Mouse (Mus musculus) adrenal gland, postnatal 14 days (tissue): ENCODE results near the gene Nsl1. TPM values are rescaled to one million over a fixed set of nuclear protein-coding genes. Genes with fewer than 3 reads are reported as not detected.

Experiments
- DNase-seq: peaks from one replicate; pipeline ENCODE4 v3.0.0; 2021; ENCODE audit warnings: mixed read lengths
- total RNA-seq: library from RNA; stranded (reverse); gene quantifications from 2 replicates; pipeline ENCODE4 v1.2.3, GENCODE M21; 2021

Gene Nsl1
- total RNA-seq, 1 experiment from 2014 or later, result 2.2 TPM

GRCm38 (mm10) chr1:191095019-191095418 lies 32.2 kb downstream of the Nsl1 start:
- DNase-seq, result no peak

GRCm38 (mm10) chr1:191096871-191097681 lies 34.3 kb downstream of the Nsl1 start:
- DNase-seq, result no peak

- peak; percentile 69 for DNase-seq
These were observed 35.3 kb downstream of the Nsl1 start, which contains the start of gene Batf3 for GRCm38 (mm10) chr1:191097802-191098747. TSS of gene Batf3 (plus strand) at chr1:191097847.

- DNase-seq, result no peak
These were observed 36.3 kb downstream of the Nsl1 start for GRCm38 (mm10) chr1:191099114-191099513.

- DNase-seq, result no peak
These were observed 37.0 kb downstream of the Nsl1 start for GRCm38 (mm10) chr1:191099772-191100291.

GRCm38 (mm10) chr1:191102730-191103370 lies 40.0 kb downstream of the Nsl1 start:
- no peak for DNase-seq

GRCm38 (mm10) chr1:191105246-191105645 lies 42.4 kb downstream of the Nsl1 start:
- no peak for DNase-seq

GRCm38 (mm10) chr1:191107306-191107705 lies 44.5 kb downstream of the Nsl1 start:
- DNase-seq, result no peak

GRCm38 (mm10) chr1:191109907-191110306 lies 47.1 kb downstream of the Nsl1 start:
- no peak for DNase-seq

GRCm38 (mm10) chr1:191111146-191111545 lies 48.3 kb downstream of the Nsl1 start:
- DNase-seq, result no peak

- DNase-seq, result no peak
These were observed 52.1 kb downstream of the Nsl1 start for GRCm38 (mm10) chr1:191114868-191115267.

GRCm38 (mm10) chr1:191115514-191116238 lies 52.9 kb downstream of the Nsl1 start:
- no peak for DNase-seq

- DNase-seq, result no peak
These were observed 59.9 kb downstream of the Nsl1 start for GRCm38 (mm10) chr1:191122744-191123143.

GRCm38 (mm10) chr1:191123696-191124095 lies 60.9 kb downstream of the Nsl1 start:
- no peak for DNase-seq

- no peak for DNase-seq
These were observed 61.5 kb downstream of the Nsl1 start for GRCm38 (mm10) chr1:191124288-191124687.

- peak; percentile 80 for DNase-seq
These were observed 63.2 kb downstream of the Nsl1 start for GRCm38 (mm10) chr1:191125811-191126638.

GRCm38 (mm10) chr1:191131692-191132091 lies 68.9 kb downstream of the Nsl1 start:
- DNase-seq, result no peak

GRCm38 (mm10) chr1:191132240-191132639 lies 69.4 kb downstream of the Nsl1 start:
- no peak for DNase-seq

GRCm38 (mm10) chr1:191132934-191133333 lies 70.1 kb downstream of the Nsl1 start:
- DNase-seq, result no peak

GRCm38 (mm10) chr1:191135406-191135805 lies 72.6 kb downstream of the Nsl1 start:
- DNase-seq, result no peak
